Mouse (Mus musculus): ENCODE measurements around the gene Rps6ka2. TPM values are rescaled to one million over a fixed set of nuclear protein-coding genes. Genes with fewer than 3 reads are reported as not detected.
"Not testable (repeated sequence)": the region's sequence is repeated elsewhere in the genome, so short reads cannot be mapped to it uniquely, and the experiment has no call there.

The Rps6ka2 gene
- polyA plus RNA-seq, 1 experiment = 3.1 TPM

GRCm38 (mm10) chr17:7170304-7171295 lies 685 bp downstream of the Rps6ka2 start:
- no peak for DNase-seq (ENCODE audit: low read depth in 1 of 2, low spot score in 2 of 2)
- Histone ChIP-seq H3K4me1 (ENCODE audit: control insufficient read depth, insufficient read depth, insufficient read length) (peaks cover 10% of the 10 kb centered on the region; the same call in 1 of the 2 replicates), H3K36me3 (ENCODE audit: control insufficient read depth, insufficient read depth, low read length) (no peaks in the 10 kb centered on the region), H3K27ac (ENCODE audit: insufficient read depth, low read length) (no peak overlapping the region), H3K27me3 (ENCODE audit: control insufficient read depth, insufficient read depth, low read length) (no peaks in the 10 kb centered on the region), H3K4me3 (ENCODE audit: extremely low read depth, insufficient read depth, insufficient read length) (peak overlapping the region; percentile 59)
- WGBS = 14% methylated on average over 43 of the region's 43 CpGs
- TF ChIP-seq CTCF (IDR thresholded peaks at IDR 0.05; ENCODE audit: extremely low read depth, insufficient read depth, insufficient read length, insufficient replicate concordance) (no peak), POLR2A (IDR thresholded peaks at IDR 0.05; ENCODE audit: low read depth, low read length) (no peak)

- H3K27ac ChIP-seq (ENCODE audit: insufficient read depth, low read length) = no peak overlapping the region
- H3K4me1 ChIP-seq (ENCODE audit: control insufficient read depth, insufficient read depth, insufficient read length) = peaks cover 10% of the 10 kb centered on the region; the same call in 1 of the 2 replicates
- H3K36me3 ChIP-seq (ENCODE audit: control insufficient read depth, insufficient read depth, low read length) = no peaks in the 10 kb centered on the region
- TF ChIP-seq POLR2A (IDR thresholded peaks at IDR 0.05; ENCODE audit: low read depth, low read length) (no peak), CTCF (IDR thresholded peaks at IDR 0.05; ENCODE audit: extremely low read depth, insufficient read depth, insufficient read length, insufficient replicate concordance) (no peak)
- no peaks in the 10 kb centered on the region for H3K27me3 ChIP-seq (ENCODE audit: control insufficient read depth, insufficient read depth, low read length)
- WGBS = 77% methylated on average over 15 of the region's 15 CpGs
- no peak for DNase-seq (ENCODE audit: low read depth in 1 of 2, low spot score in 2 of 2)
- H3K4me3 ChIP-seq (ENCODE audit: extremely low read depth, insufficient read depth, insufficient read length) = no peak overlapping the region
Observed at GRCm38 (mm10) chr17:7173331-7174028, 3.6 kb downstream of the Rps6ka2 start.

- 83% methylated on average over 1 of the region's 1 CpGs for WGBS
- H3K36me3 ChIP-seq (ENCODE audit: control insufficient read depth, insufficient read depth, low read length) = no peaks in the 10 kb centered on the region
- peaks cover 4% of the 10 kb centered on the region; the same call in 1 of the 2 replicates for H3K4me1 ChIP-seq (ENCODE audit: control insufficient read depth, insufficient read depth, insufficient read length)
- no peak overlapping the region for H3K4me3 ChIP-seq (ENCODE audit: extremely low read depth, insufficient read depth, insufficient read length)
- H3K27me3 ChIP-seq (ENCODE audit: control insufficient read depth, insufficient read depth, low read length) = no peaks in the 10 kb centered on the region
- TF ChIP-seq CTCF (IDR thresholded peaks at IDR 0.05; ENCODE audit: extremely low read depth, insufficient read depth, insufficient read length, insufficient replicate concordance) (no peak), POLR2A (IDR thresholded peaks at IDR 0.05; ENCODE audit: low read depth, low read length) (no peak)
- H3K27ac ChIP-seq (ENCODE audit: insufficient read depth, low read length) = no peak overlapping the region
- no peak for DNase-seq (ENCODE audit: low read depth in 1 of 2, low spot score in 2 of 2)
Observed at GRCm38 (mm10) chr17:7175293-7175692, 5.4 kb downstream of the Rps6ka2 start.

- DNase-seq (ENCODE audit: low read depth in 1 of 2, low spot score in 2 of 2) = no peak
- H3K36me3 ChIP-seq (ENCODE audit: control insufficient read depth, insufficient read depth, low read length) = no peaks in the 10 kb centered on the region
- no peaks in the 10 kb centered on the region for H3K4me1 ChIP-seq (ENCODE audit: control insufficient read depth, insufficient read depth, insufficient read length)
- no peak for TF ChIP-seq CTCF (IDR thresholded peaks at IDR 0.05; ENCODE audit: extremely low read depth, insufficient read depth, insufficient read length, insufficient replicate concordance)
- TF ChIP-seq POLR2A (IDR thresholded peaks at IDR 0.05; ENCODE audit: low read depth, low read length) = no peak
- H3K27ac ChIP-seq (ENCODE audit: insufficient read depth, low read length) = no peak overlapping the region
- WGBS = 17% methylated on average over 2 of the region's 2 CpGs
- no peak overlapping the region for H3K4me3 ChIP-seq (ENCODE audit: extremely low read depth, insufficient read depth, insufficient read length)
- H3K27me3 ChIP-seq (ENCODE audit: control insufficient read depth, insufficient read depth, low read length) = no peaks in the 10 kb centered on the region
Observed at GRCm38 (mm10) chr17:7176394-7176793, 6.5 kb downstream of the Rps6ka2 start.

GRCm38 (mm10) chr17:7178196-7178595 lies 8.3 kb downstream of the Rps6ka2 start:
- Histone ChIP-seq H3K36me3 (ENCODE audit: control insufficient read depth, insufficient read depth, low read length) (no peaks in the 10 kb centered on the region), H3K4me3 (ENCODE audit: extremely low read depth, insufficient read depth, insufficient read length) (no peak overlapping the region), H3K4me1 (ENCODE audit: control insufficient read depth, insufficient read depth, insufficient read length) (no peaks in the 10 kb centered on the region), H3K27ac (ENCODE audit: insufficient read depth, low read length) (no peak overlapping the region), H3K27me3 (ENCODE audit: control insufficient read depth, insufficient read depth, low read length) (no peaks in the 10 kb centered on the region)
- no peak for DNase-seq (ENCODE audit: low read depth in 1 of 2, low spot score in 2 of 2)
- TF ChIP-seq CTCF (IDR thresholded peaks at IDR 0.05; ENCODE audit: extremely low read depth, insufficient read depth, insufficient read length, insufficient replicate concordance) = no peak
- no peak for TF ChIP-seq POLR2A (IDR thresholded peaks at IDR 0.05; ENCODE audit: low read depth, low read length)
- WGBS = 90% methylated on average over 6 of the region's 6 CpGs

GRCm38 (mm10) chr17:7182187-7182586 lies 12.3 kb downstream of the Rps6ka2 start:
- Histone ChIP-seq H3K27me3 (ENCODE audit: control insufficient read depth, insufficient read depth, low read length) (no peaks in the 10 kb centered on the region), H3K36me3 (ENCODE audit: control insufficient read depth, insufficient read depth, low read length) (no peaks in the 10 kb centered on the region), H3K4me3 (ENCODE audit: extremely low read depth, insufficient read depth, insufficient read length) (no peak overlapping the region), H3K27ac (ENCODE audit: insufficient read depth, low read length) (no peak overlapping the region), H3K4me1 (ENCODE audit: control insufficient read depth, insufficient read depth, insufficient read length) (no peaks in the 10 kb centered on the region)
- WGBS = 54% methylated on average over 9 of the region's 9 CpGs
- no peak for DNase-seq (ENCODE audit: low read depth in 1 of 2, low spot score in 2 of 2)
- TF ChIP-seq CTCF (IDR thresholded peaks at IDR 0.05; ENCODE audit: extremely low read depth, insufficient read depth, insufficient read length, insufficient replicate concordance) = no peak
- TF ChIP-seq POLR2A (IDR thresholded peaks at IDR 0.05; ENCODE audit: low read depth, low read length) = no peak

- not testable (repeated sequence) for H3K27ac ChIP-seq (ENCODE audit: insufficient read depth, low read length)
- WGBS = 77% methylated on average over 1 of the region's 1 CpGs
Observed at GRCm38 (mm10) chr17:7187037-7187436, 17.1 kb downstream of the Rps6ka2 start.

More at GRCm38 (mm10) chr17:7187037-7187436, 17.1 kb downstream of the Rps6ka2 start:
- H3K4me3 ChIP-seq (ENCODE audit: extremely low read depth, insufficient read depth, insufficient read length); DNase-seq (ENCODE audit: low read depth in 1 of 2, low spot score in 2 of 2); H3K4me1 ChIP-seq (ENCODE audit: control insufficient read depth, insufficient read depth, insufficient read length); H3K36me3 ChIP-seq (ENCODE audit: control insufficient read depth, insufficient read depth, low read length); H3K27me3 ChIP-seq (ENCODE audit: control insufficient read depth, insufficient read depth, low read length): not testable (repeated sequence)

Data from spleen, adult 2 months (tissue).